Mouse (Mus musculus) liver, embryonic 14.5 days (tissue): ENCODE measurements at regions not wholly inside any gene's neighbourhood (a gene's known extent, or its start where the extent isn't known, plus 50 kb on each side); places are given as distances from the start of the nearest gene placed in this dataset.

Experiments
- CTCF ChIP-seq: IDR thresholded peaks from 2 replicates; pipeline ENCODE4 v1.5.1; 2016; ENCODE audit warnings: antibody characterized with exemption, low read depth, control low read depth
- EP300 ChIP-seq: IDR thresholded peaks from 2 replicates; pipeline ENCODE4 v1.6.1; 2016; ENCODE audit warnings: antibody characterized with exemption, low read depth

GRCm38 (mm10) chr5:102424636-102425242 lies 56.5 kb upstream of the Arhgap24 start:
- TF ChIP-seq CTCF, result no peak
- no peak for TF ChIP-seq EP300
